Mouse (Mus musculus) spleen, adult 2 months (tissue): ENCODE data around the gene Stap2. TPM values are rescaled to one million over a fixed set of nuclear protein-coding genes. Genes with fewer than 3 reads are reported as not detected.
A peak's percentile ranks its signal among the peaks of the same experiment; 100 is the strongest.

Experiments used
- DNase-seq, 2 experiments: peaks; one replicate each; pipeline versions ENCODE4 v3.0.0 to v3.0.0-alpha.2; 2012 to 2021; ENCODE audit warnings: low spot score in 2 of 2, low read depth in 1 of 2
- H3K27ac ChIP-seq: fragments of 200-500 bp; 2 replicates; pipeline ENCODE4 v1.5.1; 2012; ENCODE audit warnings: low read length, inconsistent platforms; ENCODE audit not compliant: insufficient read depth
- H3K27me3 ChIP-seq: fragments of 200-500 bp; 2 replicates; pipeline ENCODE4 v1.6.1; 2012; ENCODE audit warnings: mild to moderate bottlenecking, moderate library complexity, low read length, inconsistent platforms; ENCODE audit not compliant: control insufficient read depth, insufficient read depth
- H3K36me3 ChIP-seq: fragments of 200-500 bp; 2 replicates; pipeline ENCODE4 v1.6.1; 2012; ENCODE audit warnings: mild to moderate bottlenecking, low read length, inconsistent platforms; ENCODE audit not compliant: control insufficient read depth, insufficient read depth
- H3K4me1 ChIP-seq: fragments of 200-500 bp; 2 replicates; pipeline ENCODE4 v1.6.1; 2011; ENCODE audit warnings: inconsistent platforms; ENCODE audit not compliant: control insufficient read depth, insufficient read depth, insufficient read length
- H3K4me3 ChIP-seq: fragments of 200-500 bp; 2 replicates; pipeline ENCODE4 v1.5.1; 2011; ENCODE audit warnings: mild to moderate bottlenecking, inconsistent platforms; ENCODE audit not compliant: insufficient read depth, insufficient read length; ENCODE audit errors: extremely low read depth
- CTCF ChIP-seq: fragments of 200-500 bp; IDR thresholded peaks from 2 replicates; pipeline ENCODE4 v1.5.1; 2011; ENCODE audit warnings: mild to moderate bottlenecking, inconsistent platforms; ENCODE audit not compliant: insufficient read depth, insufficient read length, insufficient replicate concordance; ENCODE audit errors: extremely low read depth
- POLR2A ChIP-seq: fragments of 200-500 bp; IDR thresholded peaks from 2 replicates; pipeline ENCODE4 v1.6.1; 2011; ENCODE audit warnings: low read depth, low read length, inconsistent platforms
- WGBS: fragments of 180-500 bp; shearing (Covaris S2); methylation state at CpG from one replicate; pipeline ENCODE4 v1.1.7; 2018; 5-methylcytosine and 5-hydroxymethylcytosine counted together
- polyA plus RNA-seq: library from polyadenylated mRNA; depleted of rRNA; stranded (reverse); fragments of >200 nt; gene quantifications from 2 replicates; pipeline ENCODE4 v1.2.3, GENCODE M21; 2012

Stap2 gene
- polyA plus RNA-seq, 1 experiment = 12.0 TPM

DNA sequence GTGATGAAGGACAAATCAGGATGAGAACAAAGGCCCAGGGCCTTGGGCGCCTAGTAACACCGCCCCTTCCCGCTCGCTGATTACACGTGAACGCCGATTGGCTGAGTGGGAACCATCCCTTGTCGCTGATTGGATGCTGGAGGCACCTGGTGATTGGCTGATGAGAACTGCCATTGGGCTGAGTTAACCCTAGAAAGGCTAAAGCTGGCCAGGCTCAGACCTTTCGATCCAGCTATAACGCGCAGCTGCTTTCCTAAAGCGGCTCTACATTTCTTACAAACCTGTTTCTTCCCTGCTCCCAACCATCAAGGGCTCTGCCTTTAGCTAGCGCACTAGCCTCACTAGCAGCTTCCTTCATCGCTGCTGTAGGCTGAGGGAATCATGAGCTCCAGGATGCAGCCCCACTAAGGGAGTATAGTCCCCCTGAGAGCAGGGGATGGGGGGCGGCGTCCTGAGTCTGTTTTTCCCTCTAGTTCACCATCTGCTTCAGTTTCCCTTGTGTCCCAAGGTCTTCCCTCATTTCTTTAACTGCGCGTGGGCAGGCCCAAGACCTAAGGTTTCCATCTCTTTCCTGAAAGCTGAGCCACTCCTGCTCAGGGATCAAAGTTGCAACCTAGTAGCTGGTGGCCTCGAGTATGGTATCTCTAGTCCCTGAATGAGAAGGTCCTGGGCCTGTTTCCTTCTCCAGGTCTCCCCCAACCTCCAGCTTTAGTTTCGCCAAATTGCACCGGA lies 3.1 kb upstream of the Stap2 start:
- H3K27me3 ChIP-seq = no peaks in the 10 kb centered on the region
- TF ChIP-seq CTCF (no peak), POLR2A (no peak)
- 1% methylated on average over 21 of the region's 21 CpGs for WGBS
- DNase-seq = peak; percentile 89 to 90
- H3K27ac ChIP-seq = peak overlapping the region; percentile 76
- H3K4me3 ChIP-seq = peak overlapping the region; percentile 76
- peaks cover 10% of the 10 kb centered on the region; the same call in 1 of the 2 replicates for H3K4me1 ChIP-seq
- no peaks in the 10 kb centered on the region for H3K36me3 ChIP-seq

DNA sequence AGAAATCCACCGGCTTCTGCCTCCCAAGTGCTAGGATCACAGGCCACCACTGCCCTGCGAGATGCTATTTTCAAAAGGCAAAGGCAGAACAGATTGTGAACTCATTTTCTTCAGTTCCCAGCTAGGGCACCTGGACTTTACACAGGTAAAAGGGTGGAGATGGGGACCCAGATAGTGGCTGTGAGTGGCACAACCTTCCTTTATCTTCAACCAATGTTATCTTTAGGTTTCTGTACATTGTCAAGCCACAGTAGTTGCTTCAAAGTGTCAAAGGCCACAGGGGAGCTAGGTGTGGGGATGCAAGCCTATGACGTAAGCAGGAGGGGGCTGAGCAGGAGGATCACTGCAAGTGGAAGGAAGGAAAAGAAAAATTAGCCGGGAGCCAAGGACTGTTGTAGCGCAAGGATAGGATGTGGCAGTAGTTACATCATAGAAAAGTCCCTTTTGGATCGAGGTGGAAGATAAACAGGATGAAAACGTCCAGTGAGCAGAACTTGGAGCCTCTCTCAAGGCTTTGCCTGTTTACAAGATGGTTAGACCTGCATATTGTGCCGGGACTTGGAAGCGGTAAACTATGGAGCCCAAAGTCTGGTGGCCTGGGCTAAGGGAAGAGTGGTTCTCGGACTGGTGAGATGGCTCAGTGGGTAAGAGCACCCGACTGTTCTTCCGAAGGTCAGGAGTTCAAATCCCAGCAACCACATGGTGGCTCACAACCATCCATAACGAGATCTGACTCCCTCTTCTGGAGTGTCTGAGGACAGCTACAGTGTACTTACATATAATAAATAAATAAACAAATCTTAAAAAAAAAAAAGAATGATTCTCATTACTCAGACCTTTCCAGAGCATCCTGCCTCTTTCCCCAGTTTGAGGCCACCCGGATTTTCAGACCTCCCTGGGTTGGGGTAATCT lies 2.3 kb upstream of the Stap2 start:
- no peaks in the 10 kb centered on the region for H3K27me3 ChIP-seq
- peaks cover 10% of the 10 kb centered on the region; the same call in 1 of the 2 replicates for H3K4me1 ChIP-seq
- H3K36me3 ChIP-seq = no peaks in the 10 kb centered on the region
- WGBS = 50% methylated on average over 14 of the region's 14 CpGs
- H3K4me3 ChIP-seq = no peak overlapping the region
- no peak for TF ChIP-seq CTCF
- no peak for TF ChIP-seq POLR2A
- DNase-seq = no peak
- no peak overlapping the region for H3K27ac ChIP-seq

DNA sequence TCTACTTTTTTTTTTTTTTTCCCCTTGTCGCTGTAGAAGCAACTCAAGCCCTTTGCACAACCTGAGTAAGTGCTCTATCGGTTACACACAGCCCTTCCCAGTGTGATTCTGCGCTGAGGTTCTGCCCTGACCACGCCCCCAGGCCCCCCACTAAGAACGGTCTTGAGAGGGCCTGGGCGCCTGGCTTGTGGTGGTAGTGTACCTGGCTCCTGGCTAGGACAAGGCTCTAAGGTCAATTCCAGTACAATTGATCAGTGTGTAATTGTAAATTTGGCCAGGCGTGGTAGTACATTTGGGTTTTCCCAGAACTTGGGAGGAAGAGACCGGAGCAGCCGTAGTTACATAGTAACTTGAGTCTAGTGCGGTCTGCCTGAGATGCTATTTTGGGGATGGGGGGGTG lies 1.6 kb upstream of the Stap2 start:
- H3K27ac ChIP-seq = no peak overlapping the region
- no peaks in the 10 kb centered on the region for H3K36me3 ChIP-seq
- H3K4me3 ChIP-seq = no peak overlapping the region
- whole genome bisulfite sequencing = 91% methylated on average over 10 of the region's 10 CpGs
- H3K4me1 ChIP-seq = peaks cover 10% of the 10 kb centered on the region; the same call in 1 of the 2 replicates
- no peak for DNase-seq
- no peaks in the 10 kb centered on the region for H3K27me3 ChIP-seq
- TF ChIP-seq POLR2A (no peak), CTCF (no peak)

DNA sequence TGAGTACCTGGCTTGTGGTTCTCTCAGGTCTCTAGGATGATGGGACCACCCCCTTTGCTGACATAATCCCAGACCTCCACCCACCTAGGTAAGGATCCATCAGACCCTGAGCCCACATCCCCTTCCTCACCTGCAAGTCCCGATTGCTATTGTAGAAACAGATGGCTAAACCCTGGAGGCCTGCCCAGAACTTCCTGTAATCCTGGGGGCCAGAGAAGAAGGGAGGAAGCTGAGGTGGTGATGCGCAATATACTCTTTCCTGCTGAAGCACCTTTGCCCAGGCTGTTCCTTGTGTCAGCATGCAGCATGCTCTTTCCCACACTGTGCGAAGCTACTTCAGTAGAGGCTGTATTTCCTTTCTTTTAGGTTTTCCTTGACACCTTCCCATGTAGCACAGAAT lies 2.4 kb downstream of the Stap2 start:
- no peaks in the 10 kb centered on the region for H3K4me1 ChIP-seq
- DNase-seq = no peak
- no peak overlapping the region for H3K4me3 ChIP-seq
- no peaks in the 10 kb centered on the region for H3K27me3 ChIP-seq
- WGBS = 44% methylated on average over 3 of the region's 3 CpGs
- no peaks in the 10 kb centered on the region for H3K36me3 ChIP-seq
- TF ChIP-seq POLR2A = no peak
- no peak overlapping the region for H3K27ac ChIP-seq

DNA sequence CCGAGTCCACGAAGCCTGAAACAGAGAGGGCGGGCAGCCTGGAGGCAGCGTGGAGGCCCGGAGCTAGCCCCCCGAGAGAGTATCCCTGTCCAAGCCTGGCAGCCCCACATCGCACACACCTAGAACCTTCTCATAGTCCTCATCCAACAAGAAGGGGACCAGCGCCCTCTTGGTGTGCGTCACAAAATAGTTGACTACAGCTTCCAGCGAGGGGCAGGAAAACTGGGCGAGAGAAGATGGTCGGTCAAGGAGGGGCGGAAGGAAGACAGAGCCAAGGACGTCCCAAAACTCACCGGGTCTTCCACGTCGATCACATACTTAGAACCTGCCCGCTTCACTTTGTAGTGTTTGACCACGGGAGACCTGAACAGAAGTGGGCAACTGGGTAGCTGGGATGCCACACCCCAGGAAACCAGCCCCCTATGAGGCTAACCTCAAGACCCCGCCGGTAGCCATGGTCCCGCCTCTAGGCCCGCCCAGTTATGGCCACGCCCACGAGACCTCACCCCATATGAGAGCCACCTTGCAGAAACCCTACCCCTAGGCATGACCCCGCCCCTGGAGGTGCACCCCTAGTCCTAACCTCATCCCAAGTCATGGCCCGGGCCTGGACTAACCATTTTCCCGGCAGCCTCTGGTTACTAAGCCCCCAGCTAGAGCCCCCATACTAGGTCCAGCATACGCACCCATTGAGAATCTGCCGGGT lies 5.4 kb downstream of the Stap2 start:
- Histone ChIP-seq H3K27me3 (no peaks in the 10 kb centered on the region), H3K4me1 (no peaks in the 10 kb centered on the region), H3K36me3 (no peaks in the 10 kb centered on the region), H3K27ac (no peak overlapping the region), H3K4me3 (no peak overlapping the region)
- TF ChIP-seq POLR2A = no peak
- TF ChIP-seq CTCF = no peak
- DNase-seq = no peak
- WGBS = 36% methylated on average over 30 of the region's 30 CpGs

DNA sequence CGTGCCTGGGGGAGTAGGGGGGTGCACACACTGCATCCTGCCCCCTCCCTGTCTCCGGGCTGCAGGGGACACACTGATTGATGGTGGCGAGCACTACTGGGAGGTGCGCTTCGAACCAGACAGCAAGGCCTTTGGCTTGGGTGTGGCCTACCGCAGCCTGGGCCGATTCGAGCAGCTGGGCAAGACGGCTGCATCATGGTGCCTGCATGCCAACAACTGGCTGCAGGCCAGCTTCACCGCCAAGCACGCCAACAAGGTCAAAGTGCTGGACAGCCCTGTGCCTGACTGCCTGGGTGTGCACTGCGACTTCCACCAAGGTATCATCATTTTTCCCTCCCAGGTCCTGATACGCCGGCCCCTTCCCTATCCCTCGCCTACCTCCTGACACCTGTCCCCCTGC lies 9.4 kb downstream of the Stap2 start:
- H3K4me1 ChIP-seq = no peaks in the 10 kb centered on the region
- no peaks in the 10 kb centered on the region for H3K27me3 ChIP-seq
- DNase-seq = no peak
- H3K4me3 ChIP-seq = no peak overlapping the region
- 90% methylated on average over 15 of the region's 15 CpGs for WGBS
- no peak for TF ChIP-seq POLR2A
- no peak for TF ChIP-seq CTCF
- H3K36me3 ChIP-seq = no peaks in the 10 kb centered on the region
- no peak overlapping the region for H3K27ac ChIP-seq
